Mouse (Mus musculus) forebrain, embryonic 10.5 days (tissue): ENCODE measurements around the gene Inha. TPM values are rescaled to one million over a fixed set of nuclear protein-coding genes. Genes with fewer than 3 reads are reported as not detected.

ENCODE experiments used
- DNase-seq: peaks from one replicate; pipeline ENCODE4 v3.0.0-alpha.2; 2017; ENCODE audit warnings: low spot score; ENCODE audit errors: extremely low spot score
- H3K27ac ChIP-seq: fragments of 300-500 bp; sonication (generic); 2 replicates; pipeline ENCODE4 v1.5.1; 2016; ENCODE audit warnings: mild to moderate bottlenecking
- H3K27me3 ChIP-seq: fragments of 300-500 bp; sonication (generic); 2 replicates; pipeline ENCODE4 v1.6.1; 2016; ENCODE audit warnings: mild to moderate bottlenecking; ENCODE audit not compliant: poor library complexity, severe bottlenecking
- H3K36me3 ChIP-seq: fragments of 300-500 bp; sonication (generic); replicated peaks from 2 replicates; pipeline ENCODE4 v1.6.1; 2016; ENCODE audit warnings: mild to moderate bottlenecking, moderate library complexity
- H3K4me1 ChIP-seq: fragments of 300-500 bp; sonication (generic); 2 replicates; pipeline ENCODE4 v1.6.1; 2016
- H3K4me3 ChIP-seq: fragments of 300-500 bp; sonication (generic); 2 replicates; pipeline ENCODE4 v1.5.1; 2016; ENCODE audit warnings: mild to moderate bottlenecking, moderate library complexity
- H3K9me3 ChIP-seq: fragments of 300-500 bp; sonication (generic); 2 replicates; pipeline ENCODE4 v1.6.1; 2016; ENCODE audit warnings: mild to moderate bottlenecking, moderate library complexity
- WGBS: fragments of 180-500 bp; shearing (Covaris S2); methylation state at CpG from one replicate; pipeline ENCODE4 v1.1.7; 2016; 5-methylcytosine and 5-hydroxymethylcytosine counted together
- polyA plus RNA-seq: library from polyadenylated mRNA; unstranded; fragments of >200 nt; fragmentation: Nextera tagmentation; extraction: Ambion mirVana; gene quantifications from 2 replicates; pipeline ENCODE4 v1.2.1, GENCODE M21; 2016

Inha gene
- polyA plus RNA-seq, 1 experiment from 2014 or later = 2.7 TPM

- WGBS = under 1% methylated on average over 24 of the region's 25 CpGs
- H3K4me1 ChIP-seq = peaks cover 40% of the 10 kb centered on the region
- peak overlapping the region; percentile 90 for H3K27ac ChIP-seq
- peaks cover 36% of the 10 kb centered on the region for H3K36me3 ChIP-seq
- peaks cover 78% of the 10 kb centered on the region for H3K27me3 ChIP-seq
- H3K9me3 ChIP-seq = no peaks in the 10 kb centered on the region
- peak overlapping the region; percentile 89 for H3K4me3 ChIP-seq
- peak; percentile 55 for DNase-seq
Measured at GRCm38 (mm10) chr1:75478497-75478896, 28.4 kb upstream of the Inha start.

GRCm38 (mm10) chr1:75478916-75479634 lies 27.8 kb upstream of the Inha start, which contains the start of the genes Chpf and Tmem198:
TSS of gene Chpf (minus strand) at chr1:75479307.
TSS of gene Tmem198 (plus strand) at chr1:75479532.
- peaks cover 40% of the 10 kb centered on the region for H3K4me1 ChIP-seq
- H3K27me3 ChIP-seq = peaks cover 78% of the 10 kb centered on the region
- under 1% methylated on average over 76 of the region's 76 CpGs for WGBS

GRCm38 (mm10) chr1:75479635-75479989 lies 27.3 kb upstream of the Inha start:
- DNase-seq = no peak
- H3K27me3 ChIP-seq = peaks cover 81% of the 10 kb centered on the region
- H3K4me3 ChIP-seq = peak overlapping the region; percentile 89
- WGBS = 2% methylated on average over 23 of the region's 24 CpGs
- H3K36me3 ChIP-seq = peaks cover 25% of the 10 kb centered on the region
- peaks cover 40% of the 10 kb centered on the region for H3K4me1 ChIP-seq
- peak overlapping the region; percentile 90 for H3K27ac ChIP-seq
- H3K9me3 ChIP-seq = no peaks in the 10 kb centered on the region

More at GRCm38 (mm10) chr1:75478916-75479634, 27.8 kb upstream of the Inha start, which contains the start of the genes Chpf and Tmem198:
- H3K36me3 ChIP-seq = peaks cover 30% of the 10 kb centered on the region
- DNase-seq = peak; percentile 100
- H3K27ac ChIP-seq = peak within 1 kb of the TSS; percentile 90
- peak within 1 kb of the TSS; percentile 89 for H3K4me3 ChIP-seq
- no peaks in the 10 kb centered on the region for H3K9me3 ChIP-seq

GRCm38 (mm10) chr1:75480036-75480435 lies 26.8 kb upstream of the Inha start:
- no peak for DNase-seq
- Histone ChIP-seq H3K27ac (peak overlapping the region; percentile 90), H3K27me3 (peaks cover 81% of the 10 kb centered on the region), H3K4me3 (peak overlapping the region; percentile 89), H3K36me3 (peaks cover 25% of the 10 kb centered on the region), H3K4me1 (peaks cover 40% of the 10 kb centered on the region), H3K9me3 (no peaks in the 10 kb centered on the region)
- WGBS = 21% methylated on average over 13 of the region's 13 CpGs

DNA sequence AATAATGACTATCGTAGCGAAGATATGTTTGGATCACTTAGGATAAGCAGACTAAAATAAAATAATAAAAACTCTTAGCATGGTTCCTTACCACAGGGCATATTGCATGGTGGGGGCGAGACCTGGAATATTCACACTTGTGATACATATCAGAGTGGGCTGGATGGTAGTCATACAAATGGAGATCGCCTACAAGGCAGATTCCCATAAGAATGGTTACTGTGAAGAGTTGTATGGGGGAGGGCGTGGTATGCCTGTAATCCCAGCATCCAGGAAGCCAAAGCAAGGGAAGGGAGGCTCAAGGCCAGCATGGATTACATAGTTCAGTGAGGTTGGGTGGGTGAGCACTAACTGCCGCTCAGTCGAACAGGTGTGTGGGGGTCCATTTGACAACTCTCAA lies 26.1 kb upstream of the Inha start:
- Histone ChIP-seq H3K4me1 (peaks cover 40% of the 10 kb centered on the region), H3K27ac (no peak overlapping the region), H3K4me3 (no peak overlapping the region), H3K36me3 (peaks cover 19% of the 10 kb centered on the region), H3K27me3 (peaks cover 81% of the 10 kb centered on the region), H3K9me3 (no peaks in the 10 kb centered on the region)
- 88% methylated on average over 7 of the region's 7 CpGs for WGBS
- no peak for DNase-seq

DNA sequence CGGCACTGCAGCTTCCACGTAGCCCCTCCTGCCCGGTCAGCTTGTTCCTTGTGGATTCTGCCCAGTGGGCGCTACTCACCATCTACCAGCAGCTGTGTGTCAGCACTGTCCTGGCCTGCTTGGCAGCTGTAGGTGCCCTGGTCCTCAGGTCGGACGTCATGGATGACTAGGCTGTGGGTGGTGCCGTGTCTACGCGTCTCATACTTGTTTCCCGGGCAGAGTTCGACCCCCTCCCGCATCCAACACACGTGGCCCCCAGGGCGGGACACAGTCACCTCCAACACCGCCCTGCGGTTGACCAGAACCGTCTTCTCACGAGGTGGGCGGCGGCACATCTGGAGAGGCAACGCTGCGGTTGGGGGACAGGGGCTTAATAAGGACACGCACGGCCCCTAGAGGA lies 20.3 kb upstream of the Inha start:
- H3K27me3 ChIP-seq = peaks cover 100% of the 10 kb centered on the region
- WGBS = 6% methylated on average over 24 of the region's 24 CpGs

DNA sequence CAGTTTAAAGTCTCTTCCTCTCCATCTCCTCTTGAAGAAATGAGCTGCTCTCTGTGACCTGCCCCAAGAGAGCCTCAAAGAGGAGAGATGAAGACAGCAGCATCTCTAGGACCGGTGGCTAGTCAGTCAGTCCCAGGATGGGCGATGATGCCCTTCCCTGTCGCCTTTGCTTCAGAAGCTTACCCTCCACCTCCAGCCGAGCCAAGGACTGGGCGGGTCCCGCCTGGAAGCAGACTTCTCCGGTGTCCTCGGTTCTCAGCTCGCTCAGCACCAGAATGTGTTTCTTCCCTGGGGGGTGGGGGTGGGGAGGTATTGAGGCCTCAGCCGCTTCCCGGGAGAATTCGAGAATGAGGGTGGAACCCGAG lies 19.9 kb upstream of the Inha start:
- H3K4me1 ChIP-seq = peaks cover 30% of the 10 kb centered on the region
- peaks cover 100% of the 10 kb centered on the region for H3K27me3 ChIP-seq
- no peak for DNase-seq
- WGBS = under 1% methylated on average over 13 of the region's 13 CpGs
- 0 out of 2 replicates have a peak overlapping the region, but pooled peaks have one; percentile 48 for H3K27ac ChIP-seq
- peak overlapping the region; percentile 69 for H3K4me3 ChIP-seq
- H3K36me3 ChIP-seq = peaks cover 30% of the 10 kb centered on the region
- H3K9me3 ChIP-seq = no peaks in the 10 kb centered on the region

More for the DNA sequence above, 20.3 kb upstream of the Inha start:
- Histone ChIP-seq H3K36me3 (peaks cover 27% of the 10 kb centered on the region), H3K4me1 (peaks cover 30% of the 10 kb centered on the region), H3K9me3 (no peaks in the 10 kb centered on the region), H3K4me3 (peak overlapping the region; percentile 69), H3K27ac (no peak overlapping the region)
- DNase-seq = no peak

DNA sequence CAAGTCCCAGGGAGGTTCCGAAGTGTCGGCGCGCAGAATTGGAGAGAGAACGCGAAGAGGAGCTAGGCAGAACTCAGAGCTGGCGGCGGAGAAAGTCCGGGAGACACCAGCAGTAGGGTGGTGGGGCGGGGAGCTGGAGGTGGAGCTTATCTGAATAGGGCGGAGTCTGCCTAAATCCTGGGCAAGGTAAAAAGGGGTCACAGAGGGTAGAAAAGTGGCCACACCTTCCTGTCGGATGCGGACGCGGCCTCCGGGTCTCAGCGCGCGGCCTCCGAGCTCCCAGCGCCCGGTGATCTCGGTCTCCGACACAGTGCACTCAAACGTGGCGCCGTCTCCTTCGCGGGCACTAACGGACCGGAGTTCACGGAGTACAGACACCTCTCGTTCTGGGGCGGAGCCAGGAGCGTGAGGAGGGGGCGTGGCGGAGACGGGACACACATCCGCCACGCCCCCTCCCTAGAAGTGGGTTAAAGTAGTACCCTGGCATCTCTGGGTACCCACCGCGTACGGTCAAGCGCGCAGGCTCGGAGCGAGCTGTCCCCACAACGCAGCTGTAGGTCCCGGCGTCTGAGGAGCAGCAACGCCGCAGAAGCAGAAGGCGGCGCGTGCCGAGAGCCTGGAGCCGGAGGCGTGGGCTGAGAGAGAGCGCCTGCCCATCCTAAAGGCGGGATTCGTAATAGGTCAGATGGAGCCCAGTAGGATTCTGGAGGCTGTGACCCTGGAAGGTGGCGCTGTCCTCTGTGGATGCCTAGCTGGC lies 19.3 kb upstream of the Inha start:
- Histone ChIP-seq H3K27me3 (peaks cover 100% of the 10 kb centered on the region), H3K4me3 (peak overlapping the region; percentile 69), H3K36me3 (peaks cover 36% of the 10 kb centered on the region), H3K4me1 (peaks cover 33% of the 10 kb centered on the region), H3K9me3 (no peaks in the 10 kb centered on the region), H3K27ac (peak overlapping the region; percentile 48)
- DNase-seq = peak; percentile 83
- under 1% methylated on average over 62 of the region's 62 CpGs for WGBS

DNA sequence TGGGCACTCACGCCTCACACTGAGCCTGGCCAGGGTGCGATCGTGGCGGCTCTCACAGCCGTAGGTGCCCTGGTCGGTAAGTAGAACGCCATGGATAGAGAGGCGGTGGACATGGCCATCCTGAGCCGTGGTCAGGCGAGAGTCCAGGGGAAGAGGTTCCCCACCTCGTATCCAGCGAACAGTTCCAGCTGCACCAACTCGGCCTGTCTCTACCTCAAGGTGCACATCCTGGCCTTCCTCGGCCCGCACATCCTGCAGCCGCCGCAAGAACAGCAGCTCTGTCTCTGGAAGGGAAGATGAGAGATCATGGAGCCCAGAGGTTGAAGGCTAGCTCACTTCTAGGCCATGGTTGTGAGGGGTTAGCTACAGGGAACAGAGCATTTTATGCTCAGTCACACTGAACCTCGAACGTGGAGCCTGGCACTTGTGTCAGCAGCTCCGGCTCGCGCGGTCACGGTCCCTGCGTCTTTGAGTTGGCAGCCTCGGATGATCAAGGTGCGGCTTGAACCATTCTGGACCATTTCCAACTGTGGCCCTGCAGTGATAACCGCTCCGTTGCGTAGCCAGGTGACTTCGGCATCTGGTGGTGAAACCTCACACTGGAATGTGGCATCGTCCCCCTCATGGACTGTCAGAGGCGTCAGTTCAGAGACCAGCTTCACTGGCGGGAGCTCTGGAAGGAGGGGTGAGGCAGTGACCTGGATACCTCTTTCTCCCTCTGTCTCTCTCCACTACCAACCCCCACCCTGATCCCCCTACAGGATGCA lies 15.9 kb upstream of the Inha start:
- WGBS = 86% methylated on average over 34 of the region's 34 CpGs
- no peaks in the 10 kb centered on the region for H3K9me3 ChIP-seq
- no peak overlapping the region for H3K4me3 ChIP-seq
- peaks cover 40% of the 10 kb centered on the region for H3K4me1 ChIP-seq
- H3K27ac ChIP-seq = no peak overlapping the region
- peaks cover 94% of the 10 kb centered on the region for H3K27me3 ChIP-seq
- DNase-seq = no peak
- peaks cover 40% of the 10 kb centered on the region for H3K36me3 ChIP-seq

GRCm38 (mm10) chr1:75492579-75493170 lies 14.2 kb upstream of the Inha start:
- WGBS = 32% methylated on average over 24 of the region's 24 CpGs
- Histone ChIP-seq H3K9me3 (no peaks in the 10 kb centered on the region), H3K36me3 (peaks cover 57% of the 10 kb centered on the region), H3K4me3 (no peak overlapping the region), H3K4me1 (peaks cover 24% of the 10 kb centered on the region), H3K27ac (no peak overlapping the region), H3K27me3 (peaks cover 82% of the 10 kb centered on the region)
- DNase-seq = no peak

GRCm38 (mm10) chr1:75494878-75495548 lies 11.9 kb upstream of the Inha start:
- Histone ChIP-seq H3K4me3 (no peak overlapping the region), H3K27ac (no peak overlapping the region), H3K4me1 (peaks cover 15% of the 10 kb centered on the region), H3K9me3 (no peaks in the 10 kb centered on the region), H3K36me3 (peaks cover 74% of the 10 kb centered on the region), H3K27me3 (peaks cover 59% of the 10 kb centered on the region)
- 58% methylated on average over 12 of the region's 12 CpGs for WGBS
- peak; percentile 62 for DNase-seq

DNA sequence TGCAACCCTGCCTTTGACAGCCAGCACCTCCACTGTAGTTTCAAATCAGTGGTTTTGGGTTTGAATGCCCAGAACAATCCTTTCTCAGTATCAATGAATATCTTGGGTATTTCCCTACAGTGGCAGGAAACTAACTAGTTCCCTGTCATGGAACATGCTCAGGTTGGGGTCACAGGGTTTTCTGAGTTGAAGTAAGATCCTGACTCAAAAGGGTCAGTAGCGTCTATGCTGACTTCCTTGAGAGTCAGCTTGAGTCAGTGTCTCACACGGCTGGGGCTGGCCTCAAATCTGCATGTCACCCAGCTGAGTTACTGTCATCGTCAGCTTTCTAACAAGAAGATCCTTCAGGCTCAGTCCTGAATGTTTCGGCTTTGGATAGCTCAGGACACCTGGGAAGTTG lies 8.0 kb upstream of the Inha start:
- no peak overlapping the region for H3K27ac ChIP-seq
- peaks cover 31% of the 10 kb centered on the region for H3K27me3 ChIP-seq
- H3K36me3 ChIP-seq = peaks cover 85% of the 10 kb centered on the region
- peaks cover 15% of the 10 kb centered on the region for H3K4me1 ChIP-seq
- no peak for DNase-seq
- H3K9me3 ChIP-seq = no peaks in the 10 kb centered on the region
- H3K4me3 ChIP-seq = no peak overlapping the region
- 90% methylated on average over 4 of the region's 4 CpGs for WGBS
